Mouse (Mus musculus) WW6 (cell line): ENCODE data around the gene Acsl3.

Source experiments
- DNase-seq: peaks from one replicate; pipeline ENCODE4 v3.0.0-alpha.2; 2013; ENCODE audit warnings: low read depth, low spot score

Acsl3 gene

GRCm38 (mm10) chr1:78742198-78742597 lies 84.6 kb downstream of the Acsl3 start:
- no peak for DNase-seq

- no peak for DNase-seq
Observed at GRCm38 (mm10) chr1:78743318-78743717, 85.7 kb downstream of the Acsl3 start.

- no peak for DNase-seq
Observed at GRCm38 (mm10) chr1:78745230-78745777, 87.7 kb downstream of the Acsl3 start.
